Mouse (Mus musculus): ENCODE results near the gene Rln3.

DNA sequence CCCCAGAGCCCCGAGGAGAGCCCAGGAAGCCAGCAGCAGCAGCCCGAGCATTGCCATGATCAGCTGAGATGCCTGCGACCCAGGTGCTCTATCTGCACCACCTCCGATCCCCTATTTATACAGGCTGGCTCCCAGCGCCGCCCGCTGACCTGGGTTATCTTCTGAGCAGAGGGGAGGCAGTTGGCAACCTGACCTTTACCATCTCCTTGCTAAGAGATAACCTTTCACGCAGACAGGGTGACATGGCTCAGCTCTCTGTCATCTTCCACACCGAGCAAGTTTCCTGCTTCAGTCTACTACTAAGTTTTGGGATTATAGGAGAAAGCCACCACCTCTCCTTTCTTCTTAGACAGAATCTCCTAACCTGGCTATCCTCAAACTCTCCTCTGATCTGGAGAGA is at the start of gene Rln3:
- TF ChIP-seq MYOG (IDR thresholded peaks at IDR 0.05; ENCODE audit: control insufficient read depth in 1 of 3, insufficient read depth in 1 of 3, insufficient read length in 2 of 3, low read depth in 2 of 3) (no peak), TCF12 (IDR thresholded peaks at IDR 0.05; ENCODE audit: insufficient read depth, poor library complexity, severe bottlenecking) (no peak), CEBPB (IDR thresholded peaks at IDR 0.05; ENCODE audit: insufficient read depth, poor library complexity, severe bottlenecking) (no peak), POLR2A (IDR thresholded peaks at IDR 0.05; ENCODE audit: insufficient read length, low read depth) (no peak), USF1 (IDR thresholded peaks at IDR 0.05; ENCODE audit: low read depth) (no peak), MAX (IDR thresholded peaks at IDR 0.05; ENCODE audit: low read depth) (no peak)

Measured in myocyte (in vitro differentiated cells).